Mouse (Mus musculus): Measurements from ENCODE around the gene Chd3.
"Not testable (repeated sequence)": the region's sequence is repeated elsewhere in the genome, so short reads cannot be mapped to it uniquely, and the experiment has no call there.

The Chd3 gene

DNA sequence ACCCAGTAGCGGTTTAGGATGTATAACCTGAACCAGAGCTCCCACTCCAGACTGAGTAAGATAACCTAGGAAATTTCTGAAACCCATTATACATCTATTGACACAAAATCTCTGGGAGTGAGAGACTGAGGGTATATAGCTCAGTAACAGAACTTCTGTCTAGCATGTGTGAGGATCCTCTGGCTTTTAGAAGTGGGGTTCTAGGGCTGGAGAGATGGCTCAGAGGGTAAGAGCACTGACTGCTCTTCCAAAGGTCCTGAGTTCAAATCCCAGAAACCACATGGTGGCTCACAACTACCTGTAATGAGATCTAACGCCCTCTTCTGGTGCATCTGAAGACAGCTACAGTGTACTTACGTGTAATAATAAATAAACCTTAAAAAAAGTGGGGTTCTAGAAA is 51.2 kb downstream of the Chd3 start:
- DNase-seq: not testable (repeated sequence)

DNA sequence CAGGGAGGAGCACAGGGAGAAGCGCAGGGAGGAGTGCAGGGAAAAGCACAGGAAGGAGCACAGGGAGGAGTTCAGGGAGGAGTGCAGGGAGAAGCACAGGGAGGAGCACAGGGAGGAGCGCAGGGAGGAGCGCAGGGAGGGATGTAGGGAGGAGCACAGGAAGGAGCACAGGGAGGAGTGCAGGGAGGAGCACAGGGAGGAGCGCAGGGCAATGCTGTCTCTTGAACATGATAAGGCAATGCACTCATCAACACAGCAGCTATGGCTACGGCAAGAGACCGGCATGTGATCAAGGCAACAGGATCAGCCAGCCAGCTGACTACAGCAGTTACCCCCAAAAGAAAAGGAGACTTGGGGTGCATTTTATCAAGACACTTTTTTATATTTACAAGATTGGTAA is 52.8 kb downstream of the Chd3 start:
- no peak for DNase-seq

DNA sequence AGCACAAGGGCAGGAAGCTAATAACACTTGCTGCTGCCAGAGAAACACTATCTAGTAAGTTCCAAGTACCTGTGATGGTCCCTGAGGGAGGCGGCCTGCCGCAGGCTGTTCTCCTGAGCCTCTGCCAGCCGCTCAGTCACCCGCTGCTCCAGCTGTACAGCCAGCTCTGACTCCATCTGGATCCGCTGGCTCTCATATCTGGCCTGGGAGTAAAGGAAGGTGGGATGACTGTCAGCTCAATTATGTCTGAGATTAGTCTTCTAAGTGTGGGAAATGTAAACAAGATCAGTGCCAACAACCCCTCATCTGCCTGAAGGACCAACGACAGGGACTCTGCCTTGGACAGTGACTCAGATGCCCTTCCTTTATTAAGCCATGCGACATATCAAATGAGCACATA is 57.9 kb downstream of the Chd3 start:
- no peak for DNase-seq

DNA sequence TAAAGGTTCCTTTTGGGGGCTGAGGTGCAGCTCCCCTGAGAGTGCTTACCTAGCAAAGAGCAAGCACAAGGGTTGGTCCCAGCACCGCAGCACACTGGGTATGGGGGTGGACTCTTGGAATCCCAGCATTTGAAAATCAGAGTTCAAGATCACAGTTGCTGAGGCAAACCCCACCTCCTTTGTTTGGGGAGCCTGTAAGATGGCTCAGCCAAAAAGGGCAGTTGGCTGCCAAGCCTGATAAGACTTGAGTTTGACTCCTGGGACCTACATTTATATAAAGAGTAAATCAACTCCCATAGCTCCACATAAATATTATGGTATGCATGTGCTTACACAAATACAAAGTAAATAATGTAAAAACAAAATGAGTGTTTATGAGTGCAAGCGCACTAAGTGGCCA is 63.2 kb downstream of the Chd3 start:
- DNase-seq: no peak

DNA sequence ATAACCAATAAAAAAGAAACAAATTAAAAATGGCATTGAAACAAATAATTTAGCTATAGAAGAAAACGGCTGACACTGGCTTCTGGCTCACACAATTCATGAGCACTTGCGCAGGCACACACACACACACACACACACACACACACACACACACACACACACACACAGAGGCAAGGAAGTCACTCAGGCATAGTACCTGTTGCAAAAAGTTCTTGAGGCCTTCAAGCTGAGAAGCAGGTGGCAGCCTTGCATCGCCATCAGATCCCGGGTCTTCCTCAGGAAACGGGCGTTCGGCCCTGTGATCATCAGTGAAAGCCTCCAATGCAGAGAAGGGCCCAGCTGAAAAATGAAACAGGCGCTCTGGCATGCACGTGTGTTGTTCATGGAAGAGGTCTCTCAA is 63.9 kb downstream of the Chd3 start:
- no peak for DNase-seq

DNA sequence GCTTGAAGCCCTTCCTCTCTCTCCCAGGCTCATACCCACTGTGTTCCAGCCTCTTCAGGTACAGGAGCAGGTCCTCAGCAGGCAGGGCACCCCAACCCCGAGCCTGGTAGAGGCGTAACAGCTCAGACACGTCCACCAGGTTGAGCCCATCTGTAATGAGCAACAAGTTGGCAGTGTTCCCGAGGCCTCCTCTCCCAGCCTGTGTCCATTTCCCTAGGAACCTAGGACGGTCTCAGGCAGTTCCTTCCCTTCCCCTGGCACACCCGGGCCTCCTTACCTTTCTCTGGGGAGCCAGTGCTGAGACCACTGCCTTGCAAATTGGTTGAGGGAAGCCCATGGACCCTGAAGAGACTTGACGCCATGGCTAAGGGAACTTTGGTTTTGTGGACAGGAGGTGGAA is 66.4 kb downstream of the Chd3 start:
- no peak for DNase-seq

DNA sequence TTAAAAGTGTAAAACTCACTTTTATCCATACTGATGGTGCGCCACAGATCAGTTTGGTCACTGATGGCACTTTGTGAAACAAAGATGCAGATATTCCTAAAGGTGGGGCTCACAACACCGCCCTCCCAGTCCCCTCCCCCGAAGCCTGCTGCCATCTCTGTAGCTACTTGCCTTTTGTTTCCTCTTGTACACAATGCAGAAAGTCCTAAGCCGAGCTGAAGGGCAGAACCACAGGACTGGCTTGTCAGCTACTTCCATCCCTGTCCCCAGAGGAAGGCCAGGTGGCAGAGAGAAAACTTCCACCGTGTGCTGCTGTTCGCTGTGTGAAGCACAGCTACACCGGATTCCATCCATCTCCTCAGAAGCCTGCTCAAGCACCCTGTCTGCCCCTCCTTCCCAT is 71.0 kb downstream of the Chd3 start:
- no peak for DNase-seq

DNA sequence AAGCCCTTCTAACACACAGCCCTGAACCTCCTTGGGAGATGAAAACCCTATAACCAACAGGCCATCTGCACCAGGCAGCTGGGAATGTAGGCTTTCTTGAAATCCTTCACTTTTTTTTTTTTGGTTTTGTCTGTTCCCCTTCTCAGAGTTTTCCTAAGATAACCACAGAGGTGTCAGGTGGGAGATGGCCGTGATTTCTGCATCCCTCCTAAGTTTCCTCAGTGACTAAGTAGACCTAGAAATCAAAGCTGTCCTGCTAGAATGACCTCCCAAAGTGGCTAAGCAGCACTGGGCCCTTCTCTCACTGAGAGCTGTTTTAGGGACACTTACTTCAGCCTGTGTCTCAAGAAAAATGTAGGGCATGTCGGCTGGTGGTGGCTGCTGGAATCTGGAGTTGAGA is 71.4 kb downstream of the Chd3 start:
- no peak for DNase-seq

DNA sequence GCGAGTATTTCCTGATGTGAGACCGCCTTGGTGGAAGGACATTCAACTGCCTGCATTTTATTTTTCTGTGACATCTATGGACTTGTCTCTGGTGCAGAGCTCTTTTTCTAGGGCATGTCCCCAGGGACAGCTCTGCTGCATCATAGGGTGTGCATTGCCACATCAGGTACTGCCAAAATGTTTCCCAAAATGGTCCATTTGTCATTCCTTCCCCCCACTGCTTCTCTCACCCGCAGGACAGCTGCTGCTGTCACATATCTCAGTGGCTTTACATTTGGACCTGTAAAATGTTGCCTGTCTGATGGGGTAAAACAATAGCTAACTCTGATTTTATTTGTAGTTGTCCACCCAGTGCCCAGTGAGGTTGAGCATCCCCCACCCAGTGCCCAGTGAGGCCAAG is 73.9 kb downstream of the Chd3 start:
- no peak for DNase-seq

All from cerebellum, adult 11-12 months (tissue).